Mouse (Mus musculus) kidney, adult 2 months (tissue): Measurements from ENCODE around the gene Arrdc3.

ENCODE experiments used
- CTCF ChIP-seq: fragments of 200-500 bp; conservative IDR thresholded peaks from 2 replicates; pipeline ENCODE4 v1.5.1; 2011; ENCODE audit warnings: low read depth, mild to moderate bottlenecking, control low read depth, low read length, moderate library complexity, mixed read lengths; ENCODE audit not compliant: insufficient read depth, insufficient read length
- POLR2A ChIP-seq: fragments of 200-500 bp; IDR thresholded peaks from one replicate; pipeline ENCODE4 v1.6.1; 2011; ENCODE audit warnings: low read depth, low read length, control low read depth

GRCm38 (mm10) chr13:80897411-80897810, 14.2 kb downstream of the Arrdc3 start:
- TF ChIP-seq POLR2A (no peak), CTCF (no peak)
